Mouse (Mus musculus) heart, embryonic 12.5 days (tissue): ENCODE measurements around the gene B3gnt3. TPM values are rescaled to one million over a fixed set of nuclear protein-coding genes. Genes with fewer than 3 reads are reported as not detected.
"Not testable (repeated sequence)": the region's sequence is repeated elsewhere in the genome, so short reads cannot be mapped to it uniquely, and the experiment has no call there.

Experiments
- ATAC-seq: fragments of 200-750 bp; cut with Nextera tagmentation; 2 replicates; pipeline ENCODE4 v1.8.0; 2017; ENCODE audit warnings: moderate TSS enrichment, moderate library complexity; ENCODE audit not compliant: insufficient number of reproducible peaks, low FRiP score
- H3K27ac ChIP-seq: fragments of 300-500 bp; sonication (generic); 2 replicates; pipeline ENCODE4 v1.5.1; 2016; ENCODE audit warnings: mild to moderate bottlenecking, moderate library complexity; ENCODE audit not compliant: poor library complexity, severe bottlenecking
- H3K27me3 ChIP-seq: fragments of 300-500 bp; sonication (generic); replicated peaks from 2 replicates; pipeline ENCODE4 v1.6.1; 2016; ENCODE audit warnings: mild to moderate bottlenecking, moderate library complexity
- H3K36me3 ChIP-seq: fragments of 300-500 bp; sonication (generic); 2 replicates; pipeline ENCODE4 v1.6.1; 2016; ENCODE audit warnings: mild to moderate bottlenecking, moderate library complexity
- H3K4me1 ChIP-seq: fragments of 300-500 bp; sonication (generic); replicated peaks from 2 replicates; pipeline ENCODE4 v1.6.1; 2016; ENCODE audit warnings: mild to moderate bottlenecking
- H3K4me2 ChIP-seq: fragments of 300-500 bp; sonication (generic); 2 replicates; pipeline ENCODE4 v1.6.1; 2016; ENCODE audit warnings: mild to moderate bottlenecking, moderate library complexity
- H3K4me3 ChIP-seq: fragments of 300-500 bp; sonication (generic); 2 replicates; pipeline ENCODE4 v1.5.1; 2016; ENCODE audit warnings: mild to moderate bottlenecking
- H3K9ac ChIP-seq: fragments of 300-500 bp; sonication (generic); 2 replicates; pipeline ENCODE4 v1.6.1; 2016; ENCODE audit warnings: mild to moderate bottlenecking, moderate library complexity
- H3K9me3 ChIP-seq: fragments of 300-500 bp; sonication (generic); replicated peaks from 2 replicates; pipeline ENCODE4 v1.6.1; 2016; ENCODE audit warnings: mild to moderate bottlenecking, moderate library complexity
- WGBS: fragments of 180-500 bp; shearing (Covaris S2); methylation state at CpG from one replicate; pipeline ENCODE4 v1.1.7; 2016; 5-methylcytosine and 5-hydroxymethylcytosine counted together
- polyA plus RNA-seq: library from polyadenylated mRNA; unstranded; fragments of >200 nt; fragmentation: Nextera tagmentation; extraction: Ambion mirVana; gene quantifications from 2 replicates; pipeline ENCODE4 v1.2.1, GENCODE M21; 2016

The B3gnt3 gene
- polyA plus RNA-seq, 1 experiment from 2014 or later: 3.7 TPM

- no peak overlapping the region for H3K27ac ChIP-seq
- no peaks in the 10 kb centered on the region for H3K36me3 ChIP-seq
- H3K9ac ChIP-seq: no peak overlapping the region
- no peaks in the 10 kb centered on the region for H3K9me3 ChIP-seq
- ATAC-seq: peak; percentile 35
- H3K4me3 ChIP-seq: peak overlapping the region; percentile 4; the same call in 1 of the 2 replicates
- peak overlapping the region; percentile 51 for H3K4me2 ChIP-seq
- peaks cover 87% of the 10 kb centered on the region for H3K27me3 ChIP-seq
- H3K4me1 ChIP-seq: peaks cover 5% of the 10 kb centered on the region; the same call in 1 of the 2 replicates
- 19% methylated on average over 25 of the region's 25 CpGs for WGBS
Observed at GRCm38 (mm10) chr8:71709800-71710446, 8.3 kb upstream of the B3gnt3 start.

GRCm38 (mm10) chr8:71709134-71709799, 7.7 kb upstream of the B3gnt3 start:
- no peak overlapping the region for H3K27ac ChIP-seq
- H3K9me3 ChIP-seq: no peaks in the 10 kb centered on the region
- H3K4me1 ChIP-seq: peaks cover 5% of the 10 kb centered on the region; the same call in 1 of the 2 replicates
- 35% methylated on average over 25 of the region's 25 CpGs for WGBS
- ATAC-seq: peak; percentile 1; the same call in 1 of the 2 replicates
- peaks cover 88% of the 10 kb centered on the region for H3K27me3 ChIP-seq
- H3K9ac ChIP-seq: no peak overlapping the region
- peak overlapping the region; percentile 51 for H3K4me2 ChIP-seq
- H3K36me3 ChIP-seq: no peaks in the 10 kb centered on the region
- H3K4me3 ChIP-seq: peak overlapping the region; percentile 4; the same call in 1 of the 2 replicates

GRCm38 (mm10) chr8:71707874-71708273, 6.3 kb upstream of the B3gnt3 start:
- H3K4me3 ChIP-seq: no peak overlapping the region
- WGBS: 27% methylated on average over 8 of the region's 8 CpGs
- no peaks in the 10 kb centered on the region for H3K36me3 ChIP-seq
- H3K27ac ChIP-seq: no peak overlapping the region
- ATAC-seq: no peak
- no peak overlapping the region for H3K9ac ChIP-seq
- peaks cover 5% of the 10 kb centered on the region; the same call in 1 of the 2 replicates for H3K4me1 ChIP-seq
- H3K27me3 ChIP-seq: peaks cover 91% of the 10 kb centered on the region
- no peak overlapping the region for H3K4me2 ChIP-seq
- H3K9me3 ChIP-seq: no peaks in the 10 kb centered on the region

- not testable (repeated sequence) for H3K4me2 ChIP-seq, H3K9ac ChIP-seq, H3K4me3 ChIP-seq, ATAC-seq, H3K27ac ChIP-seq, H3K9me3 ChIP-seq, H3K36me3 ChIP-seq
- Histone ChIP-seq H3K27me3 (peaks cover 92% of the 10 kb centered on the region), H3K4me1 (peaks cover 19% of the 10 kb centered on the region)
Observed at GRCm38 (mm10) chr8:71703400-71703799, 1.8 kb upstream of the B3gnt3 start.

GRCm38 (mm10) chr8:71702923-71703322, 1.3 kb upstream of the B3gnt3 start:
- Histone ChIP-seq H3K36me3 (no peaks in the 10 kb centered on the region), H3K9ac (no peak overlapping the region), H3K9me3 (no peaks in the 10 kb centered on the region), H3K4me2 (peak overlapping the region; percentile 32), H3K4me1 (peaks cover 19% of the 10 kb centered on the region), H3K4me3 (no peak overlapping the region; the same call in 1 of the 2 replicates), H3K27me3 (peaks cover 89% of the 10 kb centered on the region), H3K27ac (no peak overlapping the region)
- ATAC-seq: peak; percentile 37; the same call in 1 of the 2 replicates
- 63% methylated on average over 3 of the region's 3 CpGs for WGBS

GRCm38 (mm10) chr8:71702087-71702432, 471 bp upstream of the B3gnt3 start:
- Histone ChIP-seq H3K36me3 (no peaks in the 10 kb centered on the region), H3K4me1 (peaks cover 19% of the 10 kb centered on the region), H3K4me2 (peak overlapping the region; percentile 65; the same call in 1 of the 2 replicates), H3K27me3 (peaks cover 86% of the 10 kb centered on the region), H3K9me3 (no peaks in the 10 kb centered on the region), H3K27ac (no peak overlapping the region), H3K4me3 (no peak overlapping the region), H3K9ac (no peak overlapping the region)
- ATAC-seq: peak; percentile 51
- 35% methylated on average over 4 of the region's 4 CpGs for WGBS

- peaks cover 83% of the 10 kb centered on the region for H3K27me3 ChIP-seq
- no peak overlapping the region for H3K27ac ChIP-seq
- 5% methylated on average over 29 of the region's 29 CpGs for WGBS
- H3K4me2 ChIP-seq: peak overlapping the region; percentile 65
- H3K4me1 ChIP-seq: peaks cover 19% of the 10 kb centered on the region
- peak overlapping the region; percentile 42 for H3K4me3 ChIP-seq
- ATAC-seq: peak; percentile 27; the same call in 1 of the 2 replicates
- H3K36me3 ChIP-seq: no peaks in the 10 kb centered on the region
- H3K9ac ChIP-seq: 0 out of 2 replicates have a peak overlapping the region, but pooled peaks have one; percentile 48
- H3K9me3 ChIP-seq: no peaks in the 10 kb centered on the region
Observed at GRCm38 (mm10) chr8:71700493-71701269, 908 bp downstream of the B3gnt3 start.

GRCm38 (mm10) chr8:71695456-71695855, 6.1 kb downstream of the B3gnt3 start:
- Histone ChIP-seq H3K27me3 (peaks cover 87% of the 10 kb centered on the region), H3K4me1 (peaks cover 14% of the 10 kb centered on the region)
- H3K36me3 ChIP-seq, H3K27ac ChIP-seq, ATAC-seq, H3K4me2 ChIP-seq, H3K9ac ChIP-seq, H3K9me3 ChIP-seq, H3K4me3 ChIP-seq: not testable (repeated sequence)
- WGBS: 63% methylated on average over 12 of the region's 12 CpGs

- Histone ChIP-seq H3K4me1 (peaks cover 12% of the 10 kb centered on the region), H3K9me3 (peaks cover 3% of the 10 kb centered on the region; the same call in 1 of the 2 replicates), H3K36me3 (no peaks in the 10 kb centered on the region), H3K4me3 (peak overlapping the region; percentile 25), H3K27ac (no peak overlapping the region), H3K4me2 (peak overlapping the region; percentile 40), H3K27me3 (peaks cover 88% of the 10 kb centered on the region), H3K9ac (no peak overlapping the region)
- WGBS: 11% methylated on average over 68 of the region's 68 CpGs
- peak; percentile 13; the same call in 1 of the 2 replicates for ATAC-seq
Observed at GRCm38 (mm10) chr8:71693166-71694041, 8.2 kb downstream of the B3gnt3 start.

- Histone ChIP-seq H3K4me2 (peak overlapping the region; percentile 40), H3K4me1 (peaks cover 12% of the 10 kb centered on the region), H3K27me3 (peaks cover 91% of the 10 kb centered on the region), H3K9me3 (peaks cover 3% of the 10 kb centered on the region; the same call in 1 of the 2 replicates), H3K36me3 (no peaks in the 10 kb centered on the region), H3K27ac (no peak overlapping the region), H3K9ac (no peak overlapping the region), H3K4me3 (0 out of 2 replicates have a peak overlapping the region, but pooled peaks have one; percentile 12)
- 9% methylated on average over 30 of the region's 30 CpGs for WGBS
- ATAC-seq: no peak
Observed at GRCm38 (mm10) chr8:71692509-71692908, 9.1 kb downstream of the B3gnt3 start.
